Mouse (Mus musculus): ENCODE measurements around the gene Btbd18.

Btbd18 gene

GRCm38 (mm10) chr2:84658806-84659205 lies at the start of gene Btbd18:
Btbd18 (plus strand) TSS chr2:84659079.
- no peak for DNase-seq

- DNase-seq = no peak
These were observed 46.1 kb upstream of the Btbd18 start for GRCm38 (mm10) chr2:84612764-84613163.

- DNase-seq = no peak
These were observed 41.0 kb upstream of the Btbd18 start for GRCm38 (mm10) chr2:84617637-84618515.

GRCm38 (mm10) chr2:84618914-84619313 lies 40.0 kb upstream of the Btbd18 start:
- no peak for DNase-seq

- DNase-seq = no peak
These were observed 39.1 kb upstream of the Btbd18 start for GRCm38 (mm10) chr2:84619646-84620340.

GRCm38 (mm10) chr2:84622668-84623067 lies 36.2 kb upstream of the Btbd18 start:
- DNase-seq = no peak

- no peak for DNase-seq
These were observed 35.3 kb upstream of the Btbd18 start for GRCm38 (mm10) chr2:84623428-84624119.

GRCm38 (mm10) chr2:84624201-84624600 lies 34.7 kb upstream of the Btbd18 start:
- DNase-seq = no peak

- DNase-seq = no peak
These were observed 32.4 kb upstream of the Btbd18 start for GRCm38 (mm10) chr2:84626366-84626975.

- DNase-seq = no peak
These were observed 31.8 kb upstream of the Btbd18 start for GRCm38 (mm10) chr2:84627036-84627435.

- DNase-seq = no peak
These were observed 26.9 kb upstream of the Btbd18 start for GRCm38 (mm10) chr2:84632001-84632400.

GRCm38 (mm10) chr2:84632999-84633398 lies 25.9 kb upstream of the Btbd18 start:
- DNase-seq = no peak

- DNase-seq = no peak
These were observed 24.9 kb upstream of the Btbd18 start for GRCm38 (mm10) chr2:84634006-84634405.

GRCm38 (mm10) chr2:84634934-84635482 lies 23.9 kb upstream of the Btbd18 start:
- no peak for DNase-seq

- DNase-seq = no peak
These were observed 23.3 kb upstream of the Btbd18 start for GRCm38 (mm10) chr2:84635611-84636010.

GRCm38 (mm10) chr2:84636231-84636741 lies 22.6 kb upstream of the Btbd18 start:
- DNase-seq = no peak

GRCm38 (mm10) chr2:84637452-84638165 lies 21.3 kb upstream of the Btbd18 start:
- DNase-seq = no peak

GRCm38 (mm10) chr2:84638428-84639220 lies 20.3 kb upstream of the Btbd18 start:
- no peak for DNase-seq

GRCm38 (mm10) chr2:84640833-84641232 lies 18.0 kb upstream of the Btbd18 start:
- no peak for DNase-seq

- DNase-seq = no peak
These were observed 12.7 kb upstream of the Btbd18 start for GRCm38 (mm10) chr2:84646138-84646537.

- DNase-seq = no peak
These were observed 11.8 kb upstream of the Btbd18 start for GRCm38 (mm10) chr2:84647051-84647568.

Measured in thymus, postnatal 36 days (tissue).